Mouse (Mus musculus) stomach, postnatal 0 days (tissue): ENCODE results near the gene Impg2.

Experiments
- CTCF ChIP-seq: IDR thresholded peaks from 2 replicates; pipeline ENCODE4 v1.5.1; 2016; ENCODE audit warnings: antibody characterized with exemption, low read depth, mild to moderate bottlenecking, moderate library complexity
- EP300 ChIP-seq: optimal IDR thresholded peaks from 2 replicates; pipeline ENCODE3; 2016; ENCODE audit warnings: antibody characterized with exemption

DNA sequence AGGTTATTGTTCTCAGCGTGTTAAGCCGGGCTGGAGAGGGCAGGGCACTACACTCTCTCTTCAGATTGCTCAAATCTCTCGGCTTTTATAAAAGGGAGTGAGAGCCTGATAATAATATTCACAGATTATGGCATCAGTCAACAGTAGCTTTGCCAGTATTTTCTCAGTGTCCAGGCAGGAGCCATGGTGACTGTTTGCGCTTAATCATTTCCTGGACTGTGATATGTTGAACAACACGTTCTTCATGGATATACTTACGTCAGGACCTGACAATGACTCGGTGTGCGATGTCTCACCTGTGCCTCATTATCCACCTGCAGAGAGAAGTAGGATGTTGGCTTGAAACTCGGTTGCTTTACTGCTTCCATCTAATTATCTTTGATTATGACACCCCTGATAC lies 74.9 kb downstream of the Impg2 start:
- no peak for TF ChIP-seq CTCF
- TF ChIP-seq EP300, result no peak
